Mouse (Mus musculus): Measurements from ENCODE around the gene Tubb3. TPM values are rescaled to one million over a fixed set of nuclear protein-coding genes. Genes with fewer than 3 reads are reported as not detected.
"Not testable (repeated sequence)": the region's sequence is repeated elsewhere in the genome, so short reads cannot be mapped to it uniquely, and the experiment has no call there.

Tubb3 gene
- polyA plus RNA-seq, 1 experiment from 2014 or later: 0.76 TPM

DNA sequence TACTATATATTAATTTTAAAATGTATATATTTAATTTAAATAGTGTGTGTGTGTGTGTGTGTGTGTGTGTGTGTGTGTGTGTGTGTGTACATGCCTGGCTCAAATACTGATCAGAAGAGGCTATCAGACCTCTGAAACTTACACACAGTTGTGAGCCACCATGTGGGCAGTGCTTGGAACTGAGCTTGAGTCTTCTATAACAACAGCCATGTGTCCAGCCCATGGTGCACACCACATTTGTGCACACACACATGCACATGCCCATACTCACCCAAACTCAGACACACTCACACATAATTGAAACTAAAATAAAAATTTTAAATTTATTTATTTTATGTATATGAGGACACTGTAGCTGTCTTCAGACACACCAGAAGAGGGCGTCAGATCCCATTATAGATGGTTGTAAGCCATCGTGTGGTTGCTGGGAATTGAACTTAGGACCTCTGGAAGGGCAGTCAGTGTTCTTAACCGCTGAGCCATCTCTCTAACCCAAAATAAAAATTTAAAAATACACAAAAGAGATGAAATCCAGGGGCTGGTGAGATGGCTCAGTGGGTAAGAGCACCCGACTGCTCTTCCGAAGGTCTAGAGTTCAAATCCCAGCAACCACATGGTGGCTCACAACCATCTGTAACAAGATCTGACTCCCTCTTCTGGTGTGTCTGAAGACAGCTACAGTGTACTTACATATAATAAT is 3.9 kb downstream of the Tubb3 start:
- H3K4me2 ChIP-seq; H3K9ac ChIP-seq; H3K4me3 ChIP-seq; H3K27ac ChIP-seq; H3K9me3 ChIP-seq (replicated peaks); H3K36me3 ChIP-seq; ATAC-seq: not testable (repeated sequence)
- 63% methylated on average over 5 of the region's 5 CpGs for WGBS (ENCODE audit: insufficient replicate concordance)
- peaks cover 61% of the 10 kb centered on the region for H3K4me1 ChIP-seq
- H3K27me3 ChIP-seq (replicated peaks): peaks cover 42% of the 10 kb centered on the region

DNA sequence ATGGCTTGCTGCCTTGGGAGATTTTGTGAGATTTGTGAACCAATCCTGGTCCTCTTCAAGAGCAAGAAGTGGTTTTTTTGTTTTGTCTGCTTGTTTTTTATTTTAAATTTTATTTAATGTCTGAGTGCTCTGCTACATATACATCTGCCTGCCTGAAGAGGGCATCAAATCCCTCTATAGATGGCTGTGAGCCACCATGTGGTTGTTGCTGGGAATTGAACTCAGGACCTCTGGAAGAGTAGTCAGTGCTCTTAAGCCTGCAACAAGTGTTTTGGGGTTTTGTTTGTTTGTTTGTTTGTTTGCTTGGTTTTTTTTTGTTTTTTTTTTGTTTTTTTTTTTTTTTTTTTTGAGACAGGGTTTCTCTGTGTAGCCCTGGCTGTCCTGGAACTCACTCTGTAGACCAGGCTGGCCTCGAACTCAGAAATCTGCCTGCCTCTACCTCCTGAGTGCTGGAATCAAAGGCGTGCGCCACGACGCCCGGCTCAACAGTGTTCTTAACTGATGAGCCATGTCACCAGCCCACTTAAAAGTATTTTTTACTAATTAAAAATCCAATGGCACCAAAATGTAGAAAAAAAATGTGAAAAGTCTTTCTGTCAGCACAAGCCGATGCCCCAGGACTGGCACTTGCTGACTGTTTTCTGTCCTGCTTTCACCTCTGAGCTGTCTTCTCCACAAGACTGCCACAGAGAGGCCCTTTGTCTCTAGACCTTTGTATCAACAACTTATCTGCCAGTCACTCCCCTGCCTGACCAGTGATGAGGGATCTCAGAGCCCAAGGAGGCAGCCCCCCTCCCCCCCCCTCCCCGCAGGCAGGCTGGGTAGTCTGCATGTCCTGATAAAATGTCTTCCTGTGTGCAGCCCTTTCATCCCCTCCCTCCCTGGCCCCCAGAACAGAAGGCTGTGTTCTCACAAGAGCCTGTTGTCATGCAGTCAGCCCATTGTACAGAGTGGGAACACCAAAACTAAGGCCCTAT is 5.0 kb downstream of the Tubb3 start:
- H3K9ac ChIP-seq: peak overlapping the region; percentile 35
- H3K27ac ChIP-seq: peak overlapping the region; percentile 72
- H3K9me3 ChIP-seq (replicated peaks): no peaks in the 10 kb centered on the region
- 24% methylated on average over 8 of the region's 8 CpGs for WGBS (ENCODE audit: insufficient replicate concordance)
- H3K27me3 ChIP-seq (replicated peaks): peaks cover 38% of the 10 kb centered on the region
- no peaks in the 10 kb centered on the region for H3K36me3 ChIP-seq
- ATAC-seq: peak; percentile 86
- H3K4me3 ChIP-seq: no peak overlapping the region
- peak overlapping the region; percentile 46 for H3K4me2 ChIP-seq
- H3K4me1 ChIP-seq: peaks cover 52% of the 10 kb centered on the region

DNA sequence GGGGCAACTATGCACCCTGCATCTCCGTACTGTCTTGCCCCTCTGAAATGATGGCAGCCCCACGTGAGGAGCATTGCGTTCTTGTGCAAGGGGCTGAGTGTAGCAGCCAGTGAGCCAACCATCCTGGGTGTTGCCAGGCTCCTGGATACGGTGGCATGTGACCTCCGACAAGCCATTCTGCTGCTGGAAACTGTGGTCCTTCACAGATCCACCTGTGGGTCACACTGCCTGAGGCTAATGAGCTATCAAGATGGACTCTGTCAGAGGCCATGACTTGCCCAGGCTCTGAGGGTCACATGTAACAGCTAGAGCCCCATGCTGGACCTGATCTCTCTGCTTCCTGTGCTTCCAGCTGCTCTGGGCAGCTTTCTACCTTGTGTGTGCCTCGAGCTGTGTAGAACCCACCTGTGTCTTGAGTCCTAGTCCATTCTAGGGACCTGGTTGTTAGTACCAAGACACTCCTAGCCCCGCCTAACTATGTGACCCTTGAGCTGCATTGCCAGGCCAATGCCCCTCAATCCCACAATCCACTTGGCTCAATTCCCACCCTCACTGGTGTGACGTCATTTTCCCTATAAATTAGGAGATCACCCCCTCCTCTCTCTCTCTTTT is 5.8 kb downstream of the Tubb3 start:
- peak; percentile 28 for ATAC-seq
- 61% methylated on average over 8 of the region's 8 CpGs for WGBS (ENCODE audit: insufficient replicate concordance)
- Histone ChIP-seq H3K36me3 (no peaks in the 10 kb centered on the region), H3K9me3 (replicated peaks) (no peaks in the 10 kb centered on the region), H3K4me3 (no peak overlapping the region), H3K27ac (peak overlapping the region; percentile 72), H3K4me1 (peaks cover 51% of the 10 kb centered on the region), H3K9ac (peak overlapping the region; percentile 35), H3K4me2 (peak overlapping the region; percentile 46), H3K27me3 (replicated peaks) (peaks cover 34% of the 10 kb centered on the region)

DNA sequence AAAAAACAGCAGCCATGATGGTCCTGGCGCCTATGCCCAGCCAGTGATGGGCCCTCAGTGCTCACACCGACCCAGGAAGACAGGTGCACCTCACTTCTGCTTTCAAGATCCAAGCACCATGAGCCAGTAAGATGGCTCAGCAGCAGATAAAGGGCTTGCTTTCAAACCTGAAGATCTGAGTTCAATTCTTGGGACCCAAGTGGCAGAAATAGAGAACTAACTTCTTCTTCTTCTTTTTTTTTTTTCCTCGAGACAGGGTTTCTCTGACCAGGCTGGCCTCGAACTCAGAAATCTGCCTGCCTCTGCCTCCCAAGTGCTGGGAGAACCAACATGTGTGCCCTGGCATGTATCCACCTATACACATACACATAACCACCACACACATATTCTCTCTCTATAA is 8.5 kb downstream of the Tubb3 start:
- peaks cover 33% of the 10 kb centered on the region for H3K4me1 ChIP-seq
- H3K27me3 ChIP-seq (replicated peaks): peaks cover 12% of the 10 kb centered on the region
- no peak overlapping the region for H3K4me2 ChIP-seq
- H3K36me3 ChIP-seq: no peaks in the 10 kb centered on the region
- H3K9me3 ChIP-seq (replicated peaks): no peaks in the 10 kb centered on the region
- H3K4me3 ChIP-seq: no peak overlapping the region
- no peak for ATAC-seq
- no peak overlapping the region for H3K9ac ChIP-seq
- H3K27ac ChIP-seq: no peak overlapping the region
- WGBS (ENCODE audit: insufficient replicate concordance): 49% methylated on average over 4 of the region's 4 CpGs

DNA sequence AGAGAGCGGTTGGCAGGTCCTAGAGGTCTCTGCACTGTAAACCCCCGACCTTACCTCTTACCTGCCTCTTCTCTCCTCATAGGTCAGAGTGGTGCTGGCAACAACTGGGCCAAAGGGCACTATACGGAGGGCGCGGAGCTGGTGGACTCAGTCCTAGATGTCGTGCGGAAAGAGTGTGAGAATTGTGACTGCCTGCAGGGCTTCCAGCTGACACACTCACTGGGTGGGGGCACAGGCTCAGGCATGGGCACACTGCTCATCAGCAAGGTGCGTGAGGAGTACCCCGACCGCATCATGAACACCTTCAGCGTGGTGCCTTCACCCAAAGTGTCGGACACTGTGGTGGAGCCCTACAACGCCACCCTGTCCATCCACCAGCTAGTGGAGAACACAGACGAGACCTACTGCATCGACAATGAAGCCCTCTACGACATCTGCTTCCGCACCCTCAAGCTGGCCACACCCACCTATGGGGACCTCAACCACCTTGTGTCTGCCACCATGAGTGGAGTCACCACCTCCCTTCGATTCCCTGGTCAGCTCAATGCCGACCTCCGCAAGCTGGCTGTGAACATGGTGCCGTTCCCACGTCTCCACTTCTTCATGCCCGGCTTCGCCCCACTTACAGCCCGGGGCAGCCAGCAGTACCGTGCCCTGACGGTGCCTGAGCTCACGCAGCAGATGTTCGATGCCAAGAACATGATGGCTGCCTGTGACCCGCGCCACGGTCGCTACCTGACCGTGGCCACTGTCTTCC is 9.5 kb downstream of the Tubb3 start:
- no peak overlapping the region for H3K27ac ChIP-seq
- WGBS (ENCODE audit: insufficient replicate concordance): 86% methylated on average over 34 of the region's 34 CpGs
- H3K4me2 ChIP-seq: no peak overlapping the region
- H3K4me1 ChIP-seq: peaks cover 32% of the 10 kb centered on the region
- no peak for ATAC-seq
- no peak overlapping the region for H3K9ac ChIP-seq
- peaks cover 12% of the 10 kb centered on the region for H3K27me3 ChIP-seq (replicated peaks)
- H3K36me3 ChIP-seq: no peaks in the 10 kb centered on the region
- H3K9me3 ChIP-seq (replicated peaks): no peaks in the 10 kb centered on the region
- no peak overlapping the region for H3K4me3 ChIP-seq

DNA sequence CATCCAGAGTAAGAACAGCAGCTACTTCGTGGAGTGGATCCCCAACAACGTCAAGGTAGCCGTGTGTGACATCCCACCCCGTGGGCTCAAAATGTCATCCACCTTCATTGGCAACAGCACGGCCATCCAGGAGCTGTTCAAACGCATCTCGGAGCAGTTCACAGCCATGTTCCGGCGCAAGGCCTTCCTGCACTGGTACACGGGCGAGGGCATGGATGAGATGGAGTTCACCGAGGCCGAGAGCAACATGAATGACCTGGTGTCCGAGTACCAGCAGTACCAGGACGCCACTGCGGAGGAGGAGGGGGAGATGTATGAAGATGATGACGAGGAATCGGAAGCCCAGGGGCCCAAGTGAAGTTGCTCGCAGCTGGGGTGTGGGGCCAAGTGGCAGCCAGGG is 10.1 kb downstream of the Tubb3 start:
- WGBS (ENCODE audit: insufficient replicate concordance): 80% methylated on average over 19 of the region's 19 CpGs
- no peak overlapping the region for H3K9ac ChIP-seq
- peaks cover 12% of the 10 kb centered on the region for H3K27me3 ChIP-seq (replicated peaks)
- no peak overlapping the region for H3K4me2 ChIP-seq
- no peak overlapping the region for H3K4me3 ChIP-seq
- peaks cover 2% of the 10 kb centered on the region; the same call in 1 of the 2 replicates for H3K9me3 ChIP-seq (replicated peaks)
- ATAC-seq: no peak
- H3K36me3 ChIP-seq: no peaks in the 10 kb centered on the region
- peaks cover 28% of the 10 kb centered on the region for H3K4me1 ChIP-seq
- no peak overlapping the region for H3K27ac ChIP-seq

DNA sequence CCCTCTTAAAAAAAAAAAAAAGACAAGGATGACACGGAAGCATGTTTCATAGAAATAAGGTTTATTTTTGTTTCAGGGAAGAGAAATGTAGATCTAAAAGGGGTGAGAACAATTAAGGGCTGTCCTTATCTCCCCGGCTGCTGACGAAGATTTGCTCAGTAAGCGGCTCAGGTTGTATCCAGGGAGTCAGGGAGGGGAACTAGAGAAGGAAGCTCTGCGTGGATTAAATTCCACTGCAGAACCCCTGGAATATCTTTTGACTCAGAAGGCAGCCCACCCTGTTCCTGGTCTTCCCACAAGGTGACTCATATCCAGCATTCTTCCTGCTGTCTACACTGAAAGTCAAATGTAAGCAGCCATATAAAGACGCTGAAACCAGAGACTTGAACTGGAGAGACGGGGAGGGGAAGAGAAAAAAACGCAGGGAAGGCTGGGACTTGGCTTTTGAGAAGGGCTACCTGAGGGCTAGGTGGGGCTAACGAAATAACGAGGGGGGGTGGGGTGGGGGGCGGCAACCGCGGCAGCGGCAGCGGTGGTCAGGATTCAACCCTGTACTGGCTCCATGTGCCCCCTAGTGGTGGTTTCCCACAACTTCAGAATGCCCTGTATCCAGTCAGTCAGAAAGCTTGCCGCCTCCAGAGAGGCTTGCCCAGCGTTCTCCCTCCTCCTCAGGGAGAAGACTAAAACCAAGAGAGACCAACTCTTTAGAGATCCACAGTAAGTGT is 11.0 kb downstream of the Tubb3 start:
- peak; percentile 65; the same call in 1 of the 2 replicates for ATAC-seq
- Histone ChIP-seq H3K9me3 (replicated peaks) (peaks cover 11% of the 10 kb centered on the region), H3K27me3 (replicated peaks) (peaks cover 12% of the 10 kb centered on the region), H3K9ac (no peak overlapping the region), H3K36me3 (no peaks in the 10 kb centered on the region), H3K4me2 (peak overlapping the region; percentile 70), H3K27ac (no peak overlapping the region), H3K4me3 (peak overlapping the region; percentile 40), H3K4me1 (peaks cover 19% of the 10 kb centered on the region)
- 4% methylated on average over 17 of the region's 17 CpGs for WGBS (ENCODE audit: insufficient replicate concordance)

DNA sequence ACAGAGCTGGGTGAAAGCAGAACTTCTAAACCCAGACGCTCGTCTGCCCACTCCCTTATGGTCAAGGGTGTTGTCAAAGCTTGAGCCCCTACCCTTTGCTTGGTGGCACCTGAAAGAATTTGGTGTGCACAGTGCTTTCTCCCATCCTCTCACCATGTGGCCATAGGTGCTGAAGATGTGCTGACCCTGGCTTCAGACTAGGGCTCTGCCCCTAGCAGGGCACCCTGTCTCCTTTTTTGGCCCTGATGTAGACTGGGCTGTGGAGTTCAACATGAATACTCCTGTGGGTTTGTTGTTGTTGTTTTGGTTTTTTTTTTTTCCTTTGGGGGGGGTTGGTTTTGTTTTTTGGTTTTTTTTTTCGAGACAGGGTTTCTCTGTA is 11.5 kb downstream of the Tubb3 start:
- Histone ChIP-seq H3K27me3 (replicated peaks) (peaks cover 12% of the 10 kb centered on the region), H3K4me1 (peaks cover 16% of the 10 kb centered on the region), H3K27ac (no peak overlapping the region), H3K9ac (no peak overlapping the region), H3K36me3 (0 out of 2 replicates have a peak, but pooled peaks cover under 1% of the 10 kb centered on the region), H3K4me2 (peak overlapping the region; percentile 70), H3K9me3 (replicated peaks) (peaks cover 16% of the 10 kb centered on the region), H3K4me3 (peak overlapping the region; percentile 40; the same call in 1 of the 2 replicates)
- ATAC-seq: no peak
- WGBS (ENCODE audit: insufficient replicate concordance): 3% methylated on average over 3 of the region's 3 CpGs

DNA sequence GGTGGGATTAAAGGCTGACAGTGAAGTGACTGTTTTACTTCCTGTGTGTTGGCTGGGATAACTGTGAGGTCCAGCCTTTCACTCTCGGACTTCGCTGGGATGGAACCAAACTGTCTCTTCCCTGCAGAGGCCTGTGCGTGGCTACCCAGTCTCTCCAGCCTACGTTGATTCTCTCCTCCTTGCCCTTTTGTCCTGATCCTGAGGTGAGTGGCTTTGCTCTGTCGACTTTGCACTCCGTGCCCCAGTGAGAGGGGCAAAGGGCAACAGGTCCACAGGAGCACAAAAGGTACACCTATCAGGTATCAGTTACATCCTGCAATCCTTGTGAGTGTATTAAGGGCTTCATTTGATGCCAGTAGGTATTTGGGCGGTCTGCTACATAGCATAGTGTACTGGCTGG is 12.2 kb downstream of the Tubb3 start, which contains the start of gene Def8:
Def8 (plus strand) TSS at position 87 of the 400 bp plus-strand sequence.
- H3K36me3 ChIP-seq: peaks cover 6% of the 10 kb centered on the region; the same call in 1 of the 2 replicates
- H3K4me3 ChIP-seq: peak within 1 kb of the TSS; percentile 40
- no peak within 1 kb of the TSS for H3K9ac ChIP-seq
- WGBS (ENCODE audit: insufficient replicate concordance): 67% methylated on average over 7 of the region's 7 CpGs
- no peak for ATAC-seq
- H3K4me1 ChIP-seq: peaks cover 16% of the 10 kb centered on the region
- peaks cover 12% of the 10 kb centered on the region for H3K27me3 ChIP-seq (replicated peaks)
- peak within 1 kb of the TSS; percentile 70 for H3K4me2 ChIP-seq
- peaks cover 23% of the 10 kb centered on the region for H3K9me3 ChIP-seq (replicated peaks)
- no peak within 1 kb of the TSS for H3K27ac ChIP-seq

DNA sequence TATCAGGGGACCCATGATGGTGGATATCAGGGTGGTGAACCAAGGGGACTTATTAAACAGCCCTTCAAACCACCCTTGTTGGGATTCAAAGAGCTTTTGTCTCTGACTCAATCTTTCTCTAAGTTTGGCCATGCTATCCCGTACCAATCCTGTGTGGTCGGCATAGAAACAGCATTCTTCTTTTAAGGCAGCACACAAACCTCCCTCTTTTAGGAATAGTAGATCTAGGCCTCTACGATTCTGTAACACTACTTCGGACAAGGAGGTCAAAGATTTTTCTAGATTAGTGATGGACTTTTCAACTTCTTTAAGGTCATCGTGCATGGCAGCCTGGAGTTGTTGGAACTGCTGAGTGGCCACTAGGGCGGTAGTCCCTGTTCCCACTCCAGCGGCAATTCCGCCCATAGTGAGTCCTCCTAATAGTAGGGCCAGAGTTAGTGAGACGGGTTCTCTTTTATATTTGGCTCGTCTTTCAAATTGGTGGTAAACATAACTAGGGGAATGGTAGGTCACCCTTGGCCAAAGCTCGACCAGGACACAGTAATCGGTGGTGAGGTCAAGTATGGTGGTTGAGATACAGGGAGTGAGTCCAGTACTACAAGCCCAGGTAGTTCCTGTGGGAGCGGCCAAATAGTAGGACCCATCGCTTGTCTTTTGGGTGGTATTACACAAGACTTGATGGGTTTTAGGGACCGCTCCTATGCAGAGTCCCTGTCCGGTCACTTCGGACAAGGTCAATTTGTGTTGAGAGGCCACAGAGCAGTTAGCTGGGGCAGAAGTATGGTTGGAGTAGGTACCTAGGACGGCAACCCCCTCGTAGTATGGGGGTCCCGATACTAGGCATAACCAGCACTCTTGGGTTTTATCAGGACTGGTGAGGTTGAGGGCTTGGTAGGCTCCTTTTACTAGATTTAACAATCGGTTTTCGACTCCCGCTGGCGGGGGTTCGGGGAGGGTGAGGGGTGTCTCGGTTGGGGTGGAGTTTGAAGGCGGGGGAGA is 15.6 kb downstream of the Tubb3 start:
- no peak overlapping the region for H3K4me3 ChIP-seq
- H3K4me1 ChIP-seq: peaks cover 6% of the 10 kb centered on the region; the same call in 1 of the 2 replicates
- WGBS (ENCODE audit: insufficient replicate concordance): 88% methylated on average over 27 of the region's 27 CpGs
- no peak overlapping the region for H3K27ac ChIP-seq
- H3K36me3 ChIP-seq: peaks cover 6% of the 10 kb centered on the region; the same call in 1 of the 2 replicates
- no peak for ATAC-seq
- no peak overlapping the region for H3K4me2 ChIP-seq
- H3K27me3 ChIP-seq (replicated peaks): no peaks in the 10 kb centered on the region
- no peak overlapping the region for H3K9ac ChIP-seq
- H3K9me3 ChIP-seq (replicated peaks): peaks cover 52% of the 10 kb centered on the region
